Mouse (Mus musculus): ENCODE measurements around the gene Anxa7. TPM values are rescaled to one million over a fixed set of nuclear protein-coding genes. Genes with fewer than 3 reads are reported as not detected.

The Anxa7 gene
- 28.3 and 32.6 TPM in 2 replicates for polyA plus RNA-seq (2012)

DNA sequence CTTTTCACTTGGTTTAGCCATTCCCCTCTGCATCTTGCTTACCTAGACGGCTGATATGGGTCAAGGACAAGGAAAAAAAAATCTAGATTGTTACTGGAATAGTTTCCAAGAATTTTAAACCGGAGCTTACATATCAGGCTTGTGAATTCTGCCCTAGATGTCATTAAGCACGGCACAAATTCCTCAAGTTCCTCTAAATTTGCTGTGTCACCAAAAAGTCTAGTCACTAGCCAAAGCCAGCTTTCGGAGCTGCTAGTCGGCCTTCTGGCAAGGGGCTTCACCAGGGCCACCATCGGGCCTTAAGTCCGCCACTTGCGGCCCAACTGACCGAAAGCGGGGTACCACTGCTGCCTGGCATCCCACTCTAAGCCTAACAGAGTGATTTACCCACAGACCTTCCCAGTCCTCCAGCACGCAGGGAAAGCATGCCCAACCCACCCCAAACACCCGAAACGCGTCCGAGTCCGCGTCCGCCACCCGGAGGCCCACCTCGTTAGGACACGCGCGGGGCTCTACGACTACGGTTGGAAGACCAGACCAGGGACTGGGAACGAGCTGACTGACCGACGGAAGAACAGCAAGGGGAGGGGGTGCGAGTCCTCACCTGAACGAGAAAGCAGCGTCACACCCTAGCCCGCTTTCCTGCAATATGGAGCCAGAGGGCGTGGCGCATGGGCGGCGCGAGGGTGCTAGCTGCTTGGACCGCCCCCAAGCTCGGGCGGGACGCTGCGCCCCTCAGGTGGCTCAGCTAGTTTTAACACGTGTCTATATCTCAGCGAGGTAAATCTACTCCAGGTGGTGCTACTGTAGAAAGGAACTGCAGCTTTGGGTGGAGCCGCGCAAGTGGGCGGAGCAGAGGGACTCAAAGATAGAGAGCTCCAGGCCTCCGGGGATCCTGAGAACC, at the start of gene Anxa7:
Anxa7 (minus strand) TSS at position 843 of the 904 bp plus-strand sequence.

DNA sequence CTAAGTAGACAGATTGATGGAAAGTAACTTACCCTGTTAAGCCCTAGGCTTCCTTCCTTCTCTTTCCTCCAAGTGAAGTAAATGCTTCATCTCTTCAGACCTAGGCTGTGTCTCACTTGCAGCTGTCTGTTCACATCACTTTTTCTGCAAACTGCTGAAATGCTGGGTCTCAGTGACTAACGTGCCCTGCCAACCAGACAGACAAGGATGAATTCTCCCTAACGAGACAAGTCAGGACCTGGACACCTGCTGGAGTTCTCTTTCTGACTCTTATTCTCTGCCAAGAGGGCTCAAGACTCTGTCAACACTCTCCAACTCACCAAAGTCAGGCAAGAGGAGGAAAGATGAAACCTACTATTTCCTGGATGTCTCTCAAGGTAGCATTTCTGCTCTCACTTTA, 16.7 kb upstream of the Anxa7 start, which contains the start of gene Mss51:
Mss51 (minus strand) TSS at position 299 of the 400 bp plus-strand sequence.

GRCm38 (mm10) chr14:20451765-20452331, 28.1 kb downstream of the Anxa7 start, which contains the start of gene Cfap70:
TSS of gene Cfap70 (minus strand) at chr14:20452226.

Other genes with a start within 250 kb of the Anxa7 start
- not detected in 2 replicates for gene Kcnk16, start 210.9 kb downstream of the Anxa7 start, polyA plus RNA-seq (2012)
- 0.95 and 1.4 TPM in 2 replicates for gene Nudt13, start 185.4 kb downstream of the Anxa7 start, polyA plus RNA-seq (2012)
- 63.7 and 65.1 TPM in 2 replicates for gene Ecd, start 132.0 kb downstream of the Anxa7 start, polyA plus RNA-seq (2012)
- gene Fam149b, start 132.0 kb downstream of the Anxa7 start, polyA plus RNA-seq (2012) = 20.3 and 22.3 TPM in 2 replicates
- 152 and 153 TPM in 2 replicates for gene Dnajc9, start 91.2 kb downstream of the Anxa7 start, polyA plus RNA-seq (2012)
- 16.7 and 19.3 TPM in 2 replicates for gene Mrps16, start 86.5 kb downstream of the Anxa7 start, polyA plus RNA-seq (2012)
- gene Cfap70, start 27.9 kb downstream of the Anxa7 start, polyA plus RNA-seq (2012) = not detected in 2 replicates
- 0.05 and 0.18 TPM in 2 replicates for gene Mss51, start 16.8 kb upstream of the Anxa7 start, polyA plus RNA-seq (2012)
- 5.2 and 5.5 TPM in 2 replicates for gene Ppp3cb, start 66.4 kb upstream of the Anxa7 start, polyA plus RNA-seq (2012)
- gene Usp54, start 160.9 kb upstream of the Anxa7 start, polyA plus RNA-seq (2012) = 2.2 and 2.7 TPM in 2 replicates
- 0.12 TPM in 1 of 2 replicates, not detected in the other for gene Myoz1, start 176.4 kb upstream of the Anxa7 start, polyA plus RNA-seq (2012)
- gene Synpo2l, start 188.2 kb upstream of the Anxa7 start, polyA plus RNA-seq (2012) = 0.44 and 0.68 TPM in 2 replicates
- gene Sec24c, start 194.2 kb upstream of the Anxa7 start, polyA plus RNA-seq (2012) = 199 and 207 TPM in 2 replicates
- 9.1 and 10.2 TPM in 2 replicates for gene Fut11, start 214.8 kb upstream of the Anxa7 start, polyA plus RNA-seq (2012)
- gene Chchd1, start 222.9 kb upstream of the Anxa7 start, polyA plus RNA-seq (2012) = 6.2 and 10.2 TPM in 2 replicates
- 84.3 and 87.9 TPM in 2 replicates for gene Zswim8, start 227.4 kb upstream of the Anxa7 start, polyA plus RNA-seq (2012)